Mouse (Mus musculus): ENCODE measurements around the gene Pja2. TPM values are rescaled to one million over a fixed set of nuclear protein-coding genes. Genes with fewer than 3 reads are reported as not detected.

Pja2 gene
- polyA plus RNA-seq, 1 experiment from 2014 or later, result 218 TPM

Small RNA genes lying within 50 kb of the gene (microRNA-seq; reads per million reads assigned to microRNA genes)
- not detected for gene Gm24194

All from hindbrain, embryonic 16.5 days (tissue).